Mouse (Mus musculus): Measurements from ENCODE around the gene Gm2022. TPM values are rescaled to one million over a fixed set of nuclear protein-coding genes. Genes with fewer than 3 reads are reported as not detected.
"Not testable (repeated sequence)": the region's sequence is repeated elsewhere in the genome, so short reads cannot be mapped to it uniquely, and the experiment has no call there.

Gene Gm2022
- polyA plus RNA-seq (2016; fragmentation: Nextera tagmentation; extraction: Ambion mirVana), result not detected in 2 replicates

- H3K36me3 ChIP-seq (replicated peaks); H3K4me2 ChIP-seq; H3K9ac ChIP-seq; H3K27me3 ChIP-seq; H3K27ac ChIP-seq; ATAC-seq (ENCODE audit: low FRiP score); H3K4me3 ChIP-seq (replicated peaks); H3K4me1 ChIP-seq; H3K9me3 ChIP-seq: not testable (repeated sequence)
- WGBS, result 86% methylated on average over 1 of the region's 1 CpGs
Observed at GRCm38 (mm10) chr12:87895070-87895469, at the start of gene Gm2022. Gene Gm2022, plus strand, starts transcription at chr12:87895370.

- not testable (repeated sequence) for H3K4me3 ChIP-seq (replicated peaks); H3K27ac ChIP-seq; H3K9ac ChIP-seq; H3K9me3 ChIP-seq; H3K4me2 ChIP-seq; H3K4me1 ChIP-seq; H3K36me3 ChIP-seq (replicated peaks); ATAC-seq (ENCODE audit: low FRiP score); H3K27me3 ChIP-seq
- WGBS, result no CpG with 5 or more reads among the region's 2 CpGs
Observed at GRCm38 (mm10) chr12:87850657-87851056, 44.5 kb upstream of the Gm2022 start.

- H3K9me3 ChIP-seq; H3K27ac ChIP-seq; H3K4me1 ChIP-seq; H3K9ac ChIP-seq; H3K4me3 ChIP-seq (replicated peaks); H3K27me3 ChIP-seq; H3K36me3 ChIP-seq (replicated peaks); H3K4me2 ChIP-seq; ATAC-seq (ENCODE audit: low FRiP score): not testable (repeated sequence)
- 79% methylated on average over 1 of the region's 1 CpGs for WGBS
Observed at GRCm38 (mm10) chr12:87856067-87856466, 39.1 kb upstream of the Gm2022 start.

GRCm38 (mm10) chr12:87861740-87862692 lies 33.2 kb upstream of the Gm2022 start:
- H3K27me3 ChIP-seq; ATAC-seq (ENCODE audit: low FRiP score); H3K36me3 ChIP-seq (replicated peaks); H3K4me2 ChIP-seq; H3K9ac ChIP-seq; H3K4me3 ChIP-seq (replicated peaks); H3K27ac ChIP-seq; H3K4me1 ChIP-seq: not testable (repeated sequence)
- peaks cover 16% of the 10 kb centered on the region; the same call in 1 of the 2 replicates for H3K9me3 ChIP-seq
- 90% methylated on average over 23 of the region's 23 CpGs for WGBS

- not testable (repeated sequence) for H3K4me3 ChIP-seq (replicated peaks); H3K27me3 ChIP-seq; H3K9ac ChIP-seq; H3K27ac ChIP-seq; H3K36me3 ChIP-seq (replicated peaks); H3K4me1 ChIP-seq; H3K4me2 ChIP-seq
- 0 out of 2 replicates have a peak, but pooled peaks have one; percentile 37 for ATAC-seq (ENCODE audit: low FRiP score)
- WGBS, result 91% methylated on average over 10 of the region's 11 CpGs
- H3K9me3 ChIP-seq, result peaks cover 16% of the 10 kb centered on the region; the same call in 1 of the 2 replicates
Observed at GRCm38 (mm10) chr12:87863638-87864037, 31.5 kb upstream of the Gm2022 start.

GRCm38 (mm10) chr12:87864048-87864447 lies 31.1 kb upstream of the Gm2022 start:
- not testable (repeated sequence) for H3K4me3 ChIP-seq (replicated peaks); H3K4me1 ChIP-seq; H3K27ac ChIP-seq; H3K27me3 ChIP-seq; H3K36me3 ChIP-seq (replicated peaks); H3K9ac ChIP-seq; H3K4me2 ChIP-seq; ATAC-seq (ENCODE audit: low FRiP score)
- H3K9me3 ChIP-seq, result peaks cover 16% of the 10 kb centered on the region; the same call in 1 of the 2 replicates
- 81% methylated on average over 2 of the region's 2 CpGs for WGBS

- H3K9ac ChIP-seq; H3K9me3 ChIP-seq; H3K27ac ChIP-seq; ATAC-seq (ENCODE audit: low FRiP score); H3K27me3 ChIP-seq; H3K36me3 ChIP-seq (replicated peaks); H3K4me2 ChIP-seq; H3K4me1 ChIP-seq; H3K4me3 ChIP-seq (replicated peaks): not testable (repeated sequence)
- 87% methylated on average over 5 of the region's 5 CpGs for WGBS
Observed at GRCm38 (mm10) chr12:87873772-87874171, 21.4 kb upstream of the Gm2022 start, which contains the start of gene Gm2016. Gene Gm2016, plus strand, starts transcription at chr12:87874072.

- not testable (repeated sequence) for H3K9me3 ChIP-seq; H3K9ac ChIP-seq; ATAC-seq (ENCODE audit: low FRiP score); H3K4me2 ChIP-seq; H3K4me3 ChIP-seq (replicated peaks); H3K27ac ChIP-seq; H3K27me3 ChIP-seq; H3K36me3 ChIP-seq (replicated peaks); H3K4me1 ChIP-seq
- WGBS, result 86% methylated on average over 2 of the region's 2 CpGs
Observed at GRCm38 (mm10) chr12:87919721-87920120, 24.6 kb downstream of the Gm2022 start, which contains the start of gene Gm2035. Gene Gm2035, minus strand, starts transcription at chr12:87919857.

Other genes with a start within 250 kb of the Gm2022 start
- not detected in 2 replicates for gene Gm21319, start 119.6 kb upstream of the Gm2022 start, polyA plus RNA-seq (2016; fragmentation: Nextera tagmentation; extraction: Ambion mirVana)
- not detected in 2 replicates for gene Gm21936, start 99.9 kb upstream of the Gm2022 start, polyA plus RNA-seq (2016; fragmentation: Nextera tagmentation; extraction: Ambion mirVana)
- gene BB287469, start 78.8 kb upstream of the Gm2022 start, polyA plus RNA-seq (2016; fragmentation: Nextera tagmentation; extraction: Ambion mirVana), result not detected in 2 replicates
- gene Gm2001, start 53.0 kb upstream of the Gm2022 start, polyA plus RNA-seq (2016; fragmentation: Nextera tagmentation; extraction: Ambion mirVana), result not detected in 2 replicates
- not detected in 2 replicates for gene Gm2016, start 21.3 kb upstream of the Gm2022 start, polyA plus RNA-seq (2016; fragmentation: Nextera tagmentation; extraction: Ambion mirVana)
- not detected in 2 replicates for gene Gm2035, start 24.5 kb downstream of the Gm2022 start, polyA plus RNA-seq (2016; fragmentation: Nextera tagmentation; extraction: Ambion mirVana)
- not detected in 2 replicates for gene Gm2042, start 58.7 kb downstream of the Gm2022 start, polyA plus RNA-seq (2016; fragmentation: Nextera tagmentation; extraction: Ambion mirVana)
- gene Gm2075, start 116.5 kb downstream of the Gm2022 start, polyA plus RNA-seq (2016; fragmentation: Nextera tagmentation; extraction: Ambion mirVana), result not detected in 2 replicates
- not detected in 2 replicates for gene Gm6803, start 123.4 kb downstream of the Gm2022 start, polyA plus RNA-seq (2016; fragmentation: Nextera tagmentation; extraction: Ambion mirVana)
- gene Gm2056, start 131.6 kb downstream of the Gm2022 start, polyA plus RNA-seq (2016; fragmentation: Nextera tagmentation; extraction: Ambion mirVana), result not detected in 2 replicates
- gene Gm16368, start 188.3 kb downstream of the Gm2022 start, polyA plus RNA-seq (2016; fragmentation: Nextera tagmentation; extraction: Ambion mirVana), result not detected in 2 replicates

Data from forebrain, embryonic 12.5 days (tissue).